Comparison of ENCODE assay signal across 13 mouse cellular contexts in genomic region chr3:28111516-28111915, GRCm38 (mm10).
DNase-seq lines count a peak whose midpoint lies in the region; ATAC-seq lines count a peak whose summit lies in the region.
"Had no signal": no experiment of that assay in that cellular context is flagged by ENCODE, and none has a peak within 500 bp of the region (broad histone marks: within the 10 kb centered on the region; RNA-seq: fewer than 3 reads in every experiment).

No protein-coding gene starts in this region.

- no peak overlapping the region for H3K4me3 ChIP-seq in heart, embryonic 12.5 days
- no peak overlapping the region for H3K4me3 ChIP-seq in hindbrain, embryonic 16.5 days (ENCODE audit: low read length)
- H3K4me3 ChIP-seq: forebrain, embryonic 15.5 days; hindbrain, embryonic 13.5 days had no signal

- peaks cover 29% of the 10 kb centered on the region for H3K4me1 ChIP-seq in heart, embryonic 12.5 days (replicated peaks)
- no peaks in the 10 kb centered on the region for H3K4me1 ChIP-seq in hindbrain, embryonic 16.5 days (ENCODE audit: control insufficient read depth, insufficient read depth, low read depth, low read length)
- H3K4me1 ChIP-seq: forebrain, embryonic 15.5 days had no signal

- H3K9ac ChIP-seq in heart, embryonic 12.5 days, result no peak overlapping the region
- no peak overlapping the region for H3K9ac ChIP-seq in hindbrain, embryonic 16.5 days (ENCODE audit: low read depth, low read length)
- H3K9ac ChIP-seq: forebrain, embryonic 15.5 days; hindbrain, embryonic 13.5 days had no signal

- peaks cover 6% of the 10 kb centered on the region; the same call in 1 of the 2 replicates for H3K36me3 ChIP-seq in heart, embryonic 12.5 days
- no peaks in the 10 kb centered on the region for H3K36me3 ChIP-seq in hindbrain, embryonic 16.5 days (ENCODE audit: control insufficient read depth, insufficient read depth, low read length)
- H3K36me3 ChIP-seq: forebrain, embryonic 15.5 days; hindbrain, embryonic 13.5 days had no signal

- DNase-seq in heart, adult 8-10 months (ENCODE audit: low spot score), result peak; percentile 72
- DNase-seq in NIH3T3 (ENCODE audit: low read depth), result peak; percentile 48
- DNase-seq in fibroblast of lung, adult 2 months (ENCODE audit: low read depth), result peak; percentile 9
- DNase-seq in kidney, postnatal 25 days, result peak; percentile 64 to 84
- DNase-seq in left cerebral cortex, adult 9 months (ENCODE audit: low spot score in 2 of 2), result no peak
- no peak for DNase-seq in cerebellum, adult 9-10 months
- DNase-seq: cerebellum, adult 11 months; layer of hippocampus, postnatal 36 days; retina, postnatal 1 day had no signal

- no peak overlapping the region; the same call in 1 of the 2 replicates for H3K27ac ChIP-seq in heart, embryonic 12.5 days (ENCODE audit: poor library complexity, severe bottlenecking)
- no peak overlapping the region for H3K27ac ChIP-seq in hindbrain, embryonic 16.5 days (ENCODE audit: low read depth, low read length)
- H3K27ac ChIP-seq: forebrain, embryonic 15.5 days; hindbrain, embryonic 13.5 days had no signal

- no peak for ATAC-seq in heart, embryonic 12.5 days (ENCODE audit: insufficient number of reproducible peaks, low FRiP score)
- ATAC-seq in hindbrain, embryonic 16.5 days, result no peak
- ATAC-seq: forebrain, embryonic 15.5 days had no signal

- 15% methylated on average over 5 of the region's 5 CpGs for WGBS in heart, embryonic 12.5 days
- 79% methylated on average over 5 of the region's 5 CpGs for WGBS in hindbrain, embryonic 16.5 days

- H3K4me2 ChIP-seq in heart, embryonic 12.5 days, result no peak overlapping the region
- no peak overlapping the region for H3K4me2 ChIP-seq in hindbrain, embryonic 16.5 days (ENCODE audit: low read length)
- H3K4me2 ChIP-seq: forebrain, embryonic 15.5 days; hindbrain, embryonic 13.5 days had no signal

- H3K9me3 ChIP-seq in heart, embryonic 12.5 days (replicated peaks), result no peaks in the 10 kb centered on the region
- no peaks in the 10 kb centered on the region for H3K9me3 ChIP-seq in hindbrain, embryonic 16.5 days (ENCODE audit: control insufficient read depth, low read length)
- H3K9me3 ChIP-seq: forebrain, embryonic 15.5 days; hindbrain, embryonic 13.5 days had no signal

- H3K27me3 ChIP-seq in heart, embryonic 12.5 days (replicated peaks), result no peaks in the 10 kb centered on the region
- H3K27me3 ChIP-seq in hindbrain, embryonic 16.5 days (replicated peaks; ENCODE audit: control insufficient read depth, insufficient read depth, low read length), result no peaks in the 10 kb centered on the region
- H3K27me3 ChIP-seq: forebrain, embryonic 15.5 days; hindbrain, embryonic 13.5 days had no signal

Comparison
In these comparisons a context has a peak if more than half of its experiments do, and no peak if none do; other contexts are left out.
1. DNase-seq: peak in heart, adult 8-10 months (single experiment), NIH3T3 (single experiment), fibroblast of lung, adult 2 months (single experiment) and kidney, postnatal 25 days (2 of 2); none in left cerebral cortex, adult 9 months (0 of 2) and cerebellum, adult 9-10 months (single experiment).